Mouse (Mus musculus) embryonic facial prominence, embryonic 13.5 days (tissue): ENCODE measurements at regions not wholly inside any gene's neighbourhood (a gene's known extent, or its start where the extent isn't known, plus 50 kb on each side); places are given as distances from the start of the nearest gene placed in this dataset.
"Not testable (repeated sequence)": the region's sequence is repeated elsewhere in the genome, so short reads cannot be mapped to it uniquely, and the experiment has no call there.

Source experiments
- ATAC-seq: fragments of 200-750 bp; cut with Nextera tagmentation; 2 replicates; pipeline ENCODE4 v1.8.0; 2017; ENCODE audit warnings: low read depth; ENCODE audit not compliant: insufficient number of reproducible peaks, insufficient read depth, low FRiP score, low TSS enrichment
- H3K27ac ChIP-seq: fragments of 300-500 bp; sonication (generic); 2 replicates; pipeline ENCODE4 v1.5.1; 2015; ENCODE audit warnings: moderate library complexity, mild to moderate bottlenecking, inconsistent platforms
- H3K27me3 ChIP-seq: fragments of 300-500 bp; sonication (generic); 2 replicates; pipeline ENCODE4 v1.6.1; 2015; ENCODE audit warnings: mild to moderate bottlenecking, inconsistent platforms
- H3K36me3 ChIP-seq: fragments of 300-500 bp; sonication (generic); 2 replicates; pipeline ENCODE4 v1.6.1; 2015; ENCODE audit warnings: mild to moderate bottlenecking, inconsistent platforms
- H3K4me1 ChIP-seq: fragments of 300-500 bp; sonication (generic); 2 replicates; pipeline ENCODE4 v1.6.1; 2015; ENCODE audit warnings: inconsistent platforms
- H3K4me2 ChIP-seq: fragments of 300-500 bp; sonication (generic); 2 replicates; pipeline ENCODE4 v1.6.1; 2015; ENCODE audit warnings: moderate library complexity, mild to moderate bottlenecking, inconsistent platforms
- H3K4me3 ChIP-seq: fragments of 300-500 bp; sonication (generic); 2 replicates; pipeline ENCODE4 v1.5.1; 2015; ENCODE audit warnings: mild to moderate bottlenecking, inconsistent platforms
- H3K9ac ChIP-seq: fragments of 300-500 bp; sonication (generic); 2 replicates; pipeline ENCODE4 v1.6.1; 2015; ENCODE audit warnings: mild to moderate bottlenecking, inconsistent platforms
- H3K9me3 ChIP-seq: fragments of 300-500 bp; sonication (generic); 2 replicates; pipeline ENCODE4 v1.6.1; 2016; ENCODE audit warnings: inconsistent platforms
- WGBS: fragments of 180-500 bp; shearing (Covaris S2); methylation state at CpG from one replicate; pipeline ENCODE4 v1.1.7; 2015; ENCODE audit warnings: mixed read lengths; 5-methylcytosine and 5-hydroxymethylcytosine counted together

- H3K27me3 ChIP-seq, H3K9ac ChIP-seq: not testable (repeated sequence)
- 43% methylated on average over 12 of the region's 12 CpGs for WGBS
Observed at GRCm38 (mm10) chr6:3201507-3201906, 197.9 kb downstream of the Samd9l start.

DNA sequence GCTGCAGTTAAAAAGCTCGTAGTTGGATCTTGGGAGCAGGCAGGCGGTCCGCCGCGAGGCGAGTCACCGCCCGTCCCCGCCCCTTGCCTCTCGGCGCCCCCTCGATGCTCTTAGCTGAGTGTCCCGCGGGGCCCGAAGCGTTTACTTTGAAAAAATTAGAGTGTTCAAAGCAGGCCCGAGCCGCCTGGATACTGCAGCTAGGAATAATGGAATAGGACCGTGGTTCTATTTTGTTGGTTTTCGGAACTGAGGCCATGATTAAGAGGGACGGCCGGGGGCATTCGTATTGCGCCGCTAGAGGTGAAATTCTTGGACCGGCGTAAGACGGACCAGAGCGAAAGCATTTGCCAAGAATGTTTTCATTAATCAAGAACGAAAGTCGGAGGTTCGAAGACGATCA lies 198.3 kb downstream of the Samd9l start:
- H3K4me3 ChIP-seq: no peak overlapping the region
- 66% methylated on average over 33 of the region's 33 CpGs for WGBS
- ATAC-seq: no peak

More at GRCm38 (mm10) chr6:3201507-3201906, 197.9 kb downstream of the Samd9l start:
- not testable (repeated sequence) for ATAC-seq, H3K27ac ChIP-seq, H3K9me3 ChIP-seq, H3K36me3 ChIP-seq, H3K4me1 ChIP-seq, H3K4me2 ChIP-seq, H3K4me3 ChIP-seq

DNA sequence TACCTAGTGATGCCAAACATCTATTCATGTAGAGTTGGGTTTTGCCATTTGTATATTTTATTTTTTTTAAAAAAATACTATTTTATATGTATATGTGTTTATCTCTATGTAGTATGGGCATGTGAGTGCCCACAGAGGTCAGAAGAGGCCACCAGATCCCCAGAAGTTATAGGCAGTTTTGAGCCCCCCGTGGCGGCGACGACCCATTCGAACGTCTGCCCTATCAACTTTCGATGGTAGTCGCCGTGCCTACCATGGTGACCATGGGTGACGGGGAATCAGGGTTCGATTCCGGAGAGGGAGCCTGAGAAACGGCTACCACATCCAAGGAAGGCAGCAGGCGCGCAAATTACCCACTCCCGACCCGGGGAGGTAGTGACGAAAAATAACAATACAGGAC lies 198.8 kb downstream of the Samd9l start:
- H3K4me3 ChIP-seq, H3K4me2 ChIP-seq, H3K36me3 ChIP-seq, H3K27me3 ChIP-seq, H3K9me3 ChIP-seq, H3K9ac ChIP-seq, H3K4me1 ChIP-seq, H3K27ac ChIP-seq, ATAC-seq: not testable (repeated sequence)
- WGBS: 85% methylated on average over 18 of the region's 18 CpGs

More for the DNA sequence above, 198.3 kb downstream of the Samd9l start:
- Histone ChIP-seq H3K27ac (no peak overlapping the region), H3K9me3 (no peaks in the 10 kb centered on the region; the same call in 1 of the 2 replicates), H3K9ac (no peak overlapping the region), H3K4me1 (no peaks in the 10 kb centered on the region), H3K27me3 (no peaks in the 10 kb centered on the region), H3K36me3 (no peaks in the 10 kb centered on the region), H3K4me2 (no peak overlapping the region)

DNA sequence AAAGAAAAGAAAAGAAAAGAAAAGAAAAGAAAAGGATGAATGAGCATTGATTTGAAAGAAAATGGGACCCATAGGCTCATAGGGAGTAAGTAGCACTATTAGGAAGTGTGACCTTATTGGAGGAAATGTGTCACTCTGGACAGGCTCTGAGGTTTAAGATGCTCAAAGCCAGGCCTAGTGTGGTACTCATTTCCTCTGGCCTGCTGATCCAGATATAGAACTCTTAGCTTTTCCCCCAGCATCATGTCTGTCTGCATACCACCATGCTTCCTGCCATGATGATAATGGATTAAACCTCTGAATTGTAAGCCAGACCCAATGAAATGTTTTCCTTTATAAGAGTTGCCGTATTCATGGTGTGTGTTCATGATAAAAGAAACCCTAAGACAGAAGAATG lies 206.9 kb downstream of the Samd9l start:
- H3K9ac ChIP-seq, ATAC-seq, H3K27me3 ChIP-seq, H3K27ac ChIP-seq, H3K9me3 ChIP-seq, H3K4me3 ChIP-seq, H3K4me1 ChIP-seq, H3K36me3 ChIP-seq, H3K4me2 ChIP-seq: not testable (repeated sequence)
- 57% methylated on average over 1 of the region's 1 CpGs for WGBS

- H3K36me3 ChIP-seq, H3K4me2 ChIP-seq, H3K27ac ChIP-seq, H3K9ac ChIP-seq, H3K27me3 ChIP-seq, H3K4me3 ChIP-seq, H3K9me3 ChIP-seq, H3K4me1 ChIP-seq: not testable (repeated sequence)
- ATAC-seq: peak; percentile 80
- WGBS: 87% methylated on average over 6 of the region's 6 CpGs
Observed at GRCm38 (mm10) chr6:3191695-3192423, 207.5 kb downstream of the Samd9l start.

- 41% methylated on average over 5 of the region's 5 CpGs for WGBS
- no peak for ATAC-seq
- Histone ChIP-seq H3K9me3 (peaks cover 23% of the 10 kb centered on the region), H3K27me3 (0 out of 2 replicates have a peak, but pooled peaks cover 6% of the 10 kb centered on the region), H3K27ac (no peak overlapping the region), H3K4me2 (no peak overlapping the region), H3K4me1 (no peaks in the 10 kb centered on the region), H3K36me3 (0 out of 2 replicates have a peak, but pooled peaks cover 4% of the 10 kb centered on the region), H3K4me3 (no peak overlapping the region), H3K9ac (no peak overlapping the region)
Observed at GRCm38 (mm10) chr6:3183819-3184199, 215.6 kb downstream of the Samd9l start.

GRCm38 (mm10) chr6:3182889-3183818 lies 216.2 kb downstream of the Samd9l start:
- peak; percentile 74 for ATAC-seq
- peaks cover 23% of the 10 kb centered on the region for H3K9me3 ChIP-seq
- peak overlapping the region; percentile 19; the same call in 1 of the 2 replicates for H3K4me2 ChIP-seq
- 43% methylated on average over 33 of the region's 33 CpGs for WGBS
- H3K4me1 ChIP-seq: no peaks in the 10 kb centered on the region
- no peak overlapping the region for H3K27ac ChIP-seq
- 0 out of 2 replicates have a peak, but pooled peaks cover 6% of the 10 kb centered on the region for H3K27me3 ChIP-seq
- H3K4me3 ChIP-seq: 0 out of 2 replicates have a peak overlapping the region, but pooled peaks have one; percentile 1
- H3K9ac ChIP-seq: no peak overlapping the region
- H3K36me3 ChIP-seq: 0 out of 2 replicates have a peak, but pooled peaks cover 4% of the 10 kb centered on the region

DNA sequence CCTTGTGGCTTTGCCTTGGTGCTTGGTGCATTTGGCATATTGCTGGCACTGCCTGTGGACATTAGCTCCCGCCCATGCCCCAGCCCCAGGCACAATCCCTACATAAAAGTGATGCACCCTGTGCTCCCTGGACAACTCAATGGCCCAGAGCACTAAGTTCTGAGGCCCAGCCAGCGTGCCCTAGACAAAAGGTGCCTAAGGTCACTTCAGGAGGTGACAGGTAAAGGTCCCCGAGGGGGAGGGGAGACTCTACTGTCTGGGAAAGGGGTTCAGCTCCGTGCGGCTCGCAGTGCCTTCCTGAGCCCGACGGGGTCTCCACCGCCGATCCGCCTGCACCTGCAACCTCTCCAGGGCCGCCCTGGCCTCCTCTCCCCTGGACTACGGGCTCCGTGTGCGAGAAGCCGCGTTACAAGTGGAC lies 216.9 kb downstream of the Samd9l start:
- H3K4me3 ChIP-seq, H3K27me3 ChIP-seq, H3K36me3 ChIP-seq, H3K27ac ChIP-seq, H3K9ac ChIP-seq, H3K4me1 ChIP-seq: not testable (repeated sequence)
- ATAC-seq: peak; percentile 20
- H3K9me3 ChIP-seq: peaks cover 23% of the 10 kb centered on the region
- 39% methylated on average over 17 of the region's 17 CpGs for WGBS
- peak overlapping the region; percentile 19; the same call in 1 of the 2 replicates for H3K4me2 ChIP-seq

- 78% methylated on average over 8 of the region's 10 CpGs for WGBS
- H3K36me3 ChIP-seq, H3K27ac ChIP-seq, H3K27me3 ChIP-seq, H3K9ac ChIP-seq, H3K4me2 ChIP-seq, H3K4me3 ChIP-seq, H3K4me1 ChIP-seq, ATAC-seq: not testable (repeated sequence)
- peaks cover 23% of the 10 kb centered on the region for H3K9me3 ChIP-seq
Observed at GRCm38 (mm10) chr6:3179603-3180348, 219.6 kb downstream of the Samd9l start.

DNA sequence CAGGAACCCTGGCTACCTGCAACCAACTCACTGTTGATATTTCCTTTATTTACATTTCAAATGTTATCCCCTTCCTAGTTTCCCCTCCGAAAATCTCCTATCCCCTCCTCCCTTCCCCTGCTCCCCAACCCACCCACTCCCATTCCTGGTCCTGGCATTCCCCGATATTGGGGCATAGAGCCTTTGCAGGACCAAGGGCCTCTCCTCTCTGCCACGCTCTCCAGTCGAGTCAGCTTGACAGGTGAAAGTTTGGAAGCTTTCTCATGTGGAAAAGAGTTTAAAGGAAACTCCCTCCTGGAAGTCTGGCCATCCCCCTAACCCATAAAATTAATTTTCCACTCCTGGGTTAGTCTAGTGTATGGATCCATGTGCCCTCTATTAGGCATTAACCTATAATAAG lies 229.9 kb downstream of the Samd9l start:
- H3K27me3 ChIP-seq, ATAC-seq, H3K4me2 ChIP-seq, H3K27ac ChIP-seq, H3K4me1 ChIP-seq, H3K4me3 ChIP-seq, H3K9ac ChIP-seq, H3K9me3 ChIP-seq, H3K36me3 ChIP-seq: not testable (repeated sequence)
- WGBS: 68% methylated on average over 3 of the region's 4 CpGs

DNA sequence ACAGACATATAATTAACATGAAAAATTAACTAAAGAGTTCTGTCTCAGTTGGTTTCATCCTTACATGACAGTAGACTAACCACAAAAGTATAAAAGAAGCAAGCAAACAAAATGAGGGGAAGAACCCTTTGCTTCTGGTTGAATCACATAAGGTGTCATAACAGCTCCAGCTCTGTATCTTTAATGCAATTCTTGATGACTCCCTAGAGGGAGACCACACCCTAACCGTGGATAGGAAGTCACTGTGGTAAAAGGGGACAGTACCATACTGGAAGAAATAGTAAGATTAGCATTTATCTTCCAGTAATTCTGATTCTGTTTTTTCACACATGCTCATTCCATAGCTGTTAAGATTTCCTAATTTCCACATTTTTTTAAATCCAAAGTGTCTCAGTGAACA lies 233.2 kb downstream of the Samd9l start:
- H3K4me1 ChIP-seq, H3K9me3 ChIP-seq, H3K4me2 ChIP-seq, H3K27ac ChIP-seq, ATAC-seq, H3K27me3 ChIP-seq, H3K9ac ChIP-seq, H3K36me3 ChIP-seq, H3K4me3 ChIP-seq: not testable (repeated sequence)
- WGBS: 29% methylated on average over 1 of the region's 1 CpGs
